Mouse (Mus musculus): Measurements from ENCODE around the gene Mctp2. TPM values are rescaled to one million over a fixed set of nuclear protein-coding genes. Genes with fewer than 3 reads are reported as not detected.

Gene Mctp2
- total RNA-seq, 2 experiments from 2014 or later = 0.11 to 0.26 TPM

DNA sequence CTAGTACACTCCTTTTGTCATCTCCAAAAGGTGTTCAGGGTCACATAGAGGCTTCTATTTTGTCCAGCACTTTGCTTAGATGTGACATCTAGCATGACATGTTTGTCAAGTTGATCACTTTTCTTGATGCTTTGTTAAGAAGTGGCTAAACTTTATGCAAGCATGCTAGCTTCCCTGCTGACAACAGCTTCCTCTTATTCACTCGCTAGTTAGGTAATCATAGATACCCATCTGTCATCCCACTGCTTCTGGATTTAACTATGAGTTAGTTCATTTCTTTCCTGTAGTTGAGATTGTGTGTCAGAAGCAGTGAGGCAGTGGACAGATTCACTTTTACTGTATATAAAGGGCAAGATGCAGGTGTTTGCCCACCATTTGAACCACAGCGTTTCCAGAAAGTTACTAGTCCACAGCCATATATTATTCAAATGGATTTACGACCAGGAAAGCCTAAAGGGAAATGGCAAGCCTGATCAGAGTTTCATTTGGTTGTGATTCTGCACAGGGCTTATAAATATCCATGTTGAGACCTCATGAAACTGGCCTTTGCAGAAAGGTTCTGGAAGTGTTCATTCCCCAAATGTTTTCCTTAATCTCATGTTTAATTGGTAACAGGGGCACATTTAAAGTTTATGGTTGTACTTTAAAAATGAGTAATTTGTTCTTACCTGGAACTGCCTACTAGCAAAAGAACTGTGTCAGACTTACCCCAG is 216.8 kb downstream of the Mctp2 start:
- no peak for DNase-seq

DNA sequence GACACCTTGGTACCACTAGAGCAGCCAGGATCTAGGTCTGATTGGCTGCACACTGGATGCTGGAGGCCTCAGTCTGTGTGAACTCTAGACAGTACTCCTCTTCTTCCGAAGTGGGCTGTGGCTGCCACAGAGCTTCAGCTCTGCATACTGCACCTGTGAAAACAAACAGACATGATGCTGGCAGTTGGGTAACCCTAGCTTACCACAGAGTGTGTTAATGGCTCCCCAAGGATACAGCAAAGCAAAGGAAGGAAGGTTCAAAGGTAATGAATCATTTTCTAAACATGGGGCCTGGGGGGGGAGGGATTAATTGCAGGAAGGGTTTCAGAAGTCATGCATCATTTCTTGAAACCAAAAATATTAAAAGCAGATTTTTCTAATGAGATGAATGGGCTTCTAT is 225.7 kb downstream of the Mctp2 start:
- DNase-seq = no peak

DNA sequence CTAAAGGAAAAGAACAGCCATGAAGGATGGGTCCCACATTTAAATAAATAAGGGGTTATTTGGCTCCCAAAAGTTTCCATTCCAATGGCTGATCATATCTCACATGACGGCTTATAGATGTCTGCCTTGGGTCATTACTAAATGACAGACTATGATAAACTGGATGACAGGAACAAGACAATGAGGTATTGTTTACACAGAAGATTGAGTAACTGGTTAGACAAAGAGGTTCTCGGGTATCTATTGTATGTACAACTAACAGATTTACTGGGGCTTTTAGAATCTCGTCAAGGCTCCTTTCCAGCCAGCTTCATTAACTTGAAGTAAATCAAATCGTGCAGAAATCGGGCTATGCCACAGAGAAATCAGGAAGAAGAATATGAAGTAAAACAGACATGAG is 227.5 kb downstream of the Mctp2 start:
- no peak for DNase-seq

DNA sequence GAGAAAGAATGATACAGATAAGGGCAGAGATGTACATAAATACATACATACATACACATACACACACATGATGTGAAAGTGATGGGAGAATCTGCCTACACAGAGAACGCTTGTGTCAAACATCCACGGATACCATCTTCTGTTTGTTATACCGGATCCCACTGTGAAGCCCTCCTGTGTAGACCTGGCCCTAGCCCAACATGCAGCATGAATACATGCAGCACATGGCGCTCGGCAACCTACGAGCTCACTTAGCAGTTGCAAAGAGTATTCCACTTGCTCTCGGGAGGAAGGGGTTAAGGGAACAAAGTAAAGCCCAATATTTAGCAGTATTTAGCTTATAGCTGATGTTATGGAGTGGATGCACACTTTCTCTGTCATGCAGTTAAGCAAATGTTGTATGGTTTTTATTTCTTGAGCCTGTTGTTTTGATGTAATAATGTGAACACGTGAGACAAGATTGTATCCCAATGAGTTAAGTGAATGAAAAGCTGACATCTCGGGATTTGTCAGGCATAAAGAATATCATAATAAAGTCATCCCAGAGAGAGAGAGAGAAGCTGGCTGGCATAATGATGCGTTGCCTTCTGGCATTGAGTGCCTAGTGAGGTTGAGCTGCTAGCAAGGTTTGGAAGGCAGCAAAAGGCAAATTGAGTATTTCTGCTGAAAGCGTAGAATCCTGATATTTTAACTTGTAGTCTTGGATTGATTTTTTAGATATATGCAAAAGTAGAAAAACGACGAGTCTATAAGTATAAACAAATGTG is 234.8 kb downstream of the Mctp2 start:
- no peak for DNase-seq

DNA sequence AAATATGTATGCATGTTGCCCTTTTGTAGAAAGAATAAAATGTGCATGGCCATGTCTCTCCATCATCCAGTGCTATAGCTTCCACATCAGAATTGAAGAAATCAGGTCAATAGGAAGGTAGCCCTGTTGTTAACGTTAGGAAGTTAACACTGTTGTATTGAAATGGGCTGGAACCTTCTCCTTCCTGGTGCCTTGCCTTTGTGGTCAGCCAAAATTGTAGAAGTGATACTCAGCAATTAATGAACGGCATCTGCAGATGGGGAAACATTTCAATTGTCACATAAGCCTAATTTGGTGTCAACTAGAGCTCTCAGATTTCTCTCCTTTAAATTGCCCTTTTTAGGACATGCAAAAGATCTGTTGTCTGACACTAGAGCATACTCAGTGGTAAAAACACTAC is 238.0 kb downstream of the Mctp2 start:
- DNase-seq = no peak

DNA sequence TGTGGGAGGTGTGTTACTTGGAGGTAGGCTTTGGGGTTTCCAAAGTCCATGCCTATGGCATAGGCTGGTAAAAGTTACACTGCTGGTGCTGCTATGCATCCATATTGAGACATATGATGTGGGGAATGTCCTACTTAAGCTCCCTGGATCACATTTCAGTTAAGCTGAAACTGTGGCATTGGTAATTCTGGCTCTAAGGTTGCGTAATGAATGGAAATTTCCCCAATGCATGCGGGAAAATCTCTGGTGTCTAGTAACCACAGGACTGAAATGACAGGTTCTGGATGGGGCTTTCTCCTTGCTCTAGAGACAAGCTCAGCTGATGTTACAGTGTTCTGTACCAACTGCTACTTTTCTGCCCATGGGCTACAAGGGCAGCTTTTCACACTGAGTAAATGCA is 240.1 kb downstream of the Mctp2 start:
- DNase-seq = no peak

DNA sequence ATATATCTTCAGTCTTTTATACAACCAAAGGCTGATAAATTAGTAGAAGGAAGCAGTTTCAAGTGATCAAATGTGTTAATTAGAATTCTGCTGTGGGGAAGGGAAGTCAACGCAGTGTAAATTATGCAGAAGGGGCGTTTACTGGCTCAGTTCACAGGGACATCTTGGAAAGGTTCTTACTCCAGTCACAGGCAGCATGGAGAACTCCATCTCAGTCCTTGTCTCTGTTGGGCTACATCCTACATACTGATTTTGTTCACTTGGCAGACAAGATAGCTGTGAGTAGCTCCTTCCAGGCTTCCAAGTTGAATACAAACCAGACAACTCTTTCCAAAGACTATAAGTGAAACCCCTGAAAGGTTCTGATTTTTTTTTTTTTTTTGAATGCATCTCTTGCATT is 254.6 kb downstream of the Mctp2 start:
- no peak for DNase-seq

DNA sequence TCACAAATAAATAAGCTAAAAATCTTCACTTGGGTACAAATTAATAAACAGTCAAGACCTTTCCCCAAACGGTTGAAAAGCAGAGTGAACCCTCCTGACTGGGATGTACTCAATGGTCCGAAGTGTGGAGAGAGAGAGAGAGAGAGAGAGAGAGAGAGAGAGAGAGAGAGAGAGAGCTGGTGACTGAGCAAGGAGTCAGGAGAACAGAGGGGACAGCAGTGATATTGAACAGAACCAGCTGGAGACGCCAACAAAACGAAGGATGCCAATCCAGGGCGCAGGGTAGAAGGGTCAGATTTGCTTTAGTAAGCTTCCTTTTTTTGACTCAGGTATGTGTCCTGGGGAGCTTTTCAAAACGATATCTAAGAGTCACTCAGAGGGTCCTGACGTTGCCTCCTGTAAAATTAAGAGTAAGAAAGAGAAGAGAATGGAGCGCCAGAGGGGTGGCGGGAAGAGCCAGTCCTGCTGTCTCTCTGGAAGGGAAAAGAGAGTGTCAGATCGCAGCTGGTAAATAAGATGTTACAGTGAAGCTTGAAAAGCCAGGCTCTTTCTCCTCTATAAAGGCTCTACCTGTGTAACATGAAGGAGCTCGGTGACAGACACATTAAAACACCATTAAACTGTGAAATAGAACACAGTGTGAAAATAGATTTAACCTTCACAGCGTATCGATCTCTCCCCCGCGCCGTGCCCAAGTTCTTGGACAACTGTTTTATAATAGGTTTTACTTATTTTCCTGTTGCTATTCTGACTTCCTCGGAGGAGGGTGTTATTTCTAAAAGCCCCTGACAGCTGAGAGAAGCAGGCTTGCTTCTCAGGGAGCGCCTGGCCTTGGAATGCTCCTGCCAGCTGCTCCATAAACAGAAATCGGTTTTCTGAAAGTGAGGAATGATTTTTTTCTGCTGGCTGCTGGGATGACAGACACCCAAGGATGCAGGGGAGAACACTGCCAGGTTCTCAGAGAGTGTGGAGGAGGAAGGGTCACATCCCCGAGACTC is 258.5 kb downstream of the Mctp2 start:
- no peak for DNase-seq
